Mouse (Mus musculus) small intestine, adult 2 months (tissue): ENCODE measurements around the gene Senp7.

Experiments used
- CTCF ChIP-seq: fragments of 200-500 bp; IDR thresholded peaks from 2 replicates; pipeline ENCODE4 v1.5.1; 2012; ENCODE audit warnings: low read depth, mild to moderate bottlenecking, control low read depth, inconsistent platforms, low read length, moderate library complexity, mixed read lengths; ENCODE audit not compliant: insufficient replicate concordance, insufficient read length; ENCODE audit errors: extremely low read depth
- POLR2A ChIP-seq: fragments of 200-500 bp; IDR thresholded peaks from 2 replicates; pipeline ENCODE4 v1.6.1; 2012; ENCODE audit warnings: low read depth, mild to moderate bottlenecking, control low read depth, inconsistent platforms, low read length, moderate library complexity

- TF ChIP-seq CTCF (no peak), POLR2A (no peak)
Measured at GRCm38 (mm10) chr16:56122517-56122916, 74.4 kb downstream of the Senp7 start.
